Mouse (Mus musculus): ENCODE results near the gene Tk1.
"Not testable (repeated sequence)": the region's sequence is repeated elsewhere in the genome, so short reads cannot be mapped to it uniquely, and the experiment has no call there.

Gene Tk1

GRCm38 (mm10) chr11:117791441-117791761 is 34.5 kb downstream of the Tk1 start:
- DNase-seq (ENCODE audit: low read depth, low spot score), result no peak

GRCm38 (mm10) chr11:117790703-117791440 is 35.0 kb downstream of the Tk1 start:
- no peak for DNase-seq (ENCODE audit: low read depth, low spot score)

- no peak for DNase-seq (ENCODE audit: low read depth, low spot score)
Observed at GRCm38 (mm10) chr11:117790286-117790685, 35.6 kb downstream of the Tk1 start.

GRCm38 (mm10) chr11:117788481-117788880 is 37.4 kb downstream of the Tk1 start:
- not testable (repeated sequence) for DNase-seq (ENCODE audit: low read depth, low spot score)

- DNase-seq (ENCODE audit: low read depth, low spot score), result peak; percentile 79
Observed at GRCm38 (mm10) chr11:117786294-117786693, 39.6 kb downstream of the Tk1 start.

- DNase-seq (ENCODE audit: low read depth, low spot score), result no peak
Observed at GRCm38 (mm10) chr11:117783683-117784309, 42.1 kb downstream of the Tk1 start.

- DNase-seq (ENCODE audit: low read depth, low spot score), result no peak
Observed at GRCm38 (mm10) chr11:117783089-117783488, 42.8 kb downstream of the Tk1 start.

- no peak for DNase-seq (ENCODE audit: low read depth, low spot score)
Observed at GRCm38 (mm10) chr11:117782705-117783034, 43.2 kb downstream of the Tk1 start.

GRCm38 (mm10) chr11:117781993-117782704 is 43.7 kb downstream of the Tk1 start, which contains the start of the genes Tmc8 and Tmc6:
Gene Tmc8 (plus strand): TSS chr11:117782076.
Gene Tmc6 (minus strand): TSS chr11:117782198.
- DNase-seq (ENCODE audit: low read depth, low spot score), result no peak

- no peak for DNase-seq (ENCODE audit: low read depth, low spot score)
Observed at GRCm38 (mm10) chr11:117781199-117781821, 44.6 kb downstream of the Tk1 start.

GRCm38 (mm10) chr11:117780582-117781111 is 45.2 kb downstream of the Tk1 start:
- peak; percentile 86 for DNase-seq (ENCODE audit: low read depth, low spot score)

- no peak for DNase-seq (ENCODE audit: low read depth, low spot score)
Observed at GRCm38 (mm10) chr11:117780199-117780515, 45.7 kb downstream of the Tk1 start.

- DNase-seq (ENCODE audit: low read depth, low spot score), result no peak
Observed at GRCm38 (mm10) chr11:117779434-117780198, 46.3 kb downstream of the Tk1 start.

GRCm38 (mm10) chr11:117778851-117779433 is 47.0 kb downstream of the Tk1 start:
- DNase-seq (ENCODE audit: low read depth, low spot score), result no peak

GRCm38 (mm10) chr11:117778031-117778430 is 47.9 kb downstream of the Tk1 start:
- no peak for DNase-seq (ENCODE audit: low read depth, low spot score)

GRCm38 (mm10) chr11:117777111-117777510 is 48.8 kb downstream of the Tk1 start:
- DNase-seq (ENCODE audit: low read depth, low spot score), result no peak

GRCm38 (mm10) chr11:117776085-117776792 is 49.7 kb downstream of the Tk1 start:
- no peak for DNase-seq (ENCODE audit: low read depth, low spot score)

GRCm38 (mm10) chr11:117775540-117775939 is 50.4 kb downstream of the Tk1 start:
- no peak for DNase-seq (ENCODE audit: low read depth, low spot score)

- no peak for DNase-seq (ENCODE audit: low read depth, low spot score)
Observed at GRCm38 (mm10) chr11:117774925-117775324, 51.0 kb downstream of the Tk1 start.

GRCm38 (mm10) chr11:117772352-117772751 is 53.5 kb downstream of the Tk1 start:
- no peak for DNase-seq (ENCODE audit: low read depth, low spot score)

Data from WW6 (cell line).